ENCODE assay signal across 8 mouse cellular contexts in the genomic region with DNA sequence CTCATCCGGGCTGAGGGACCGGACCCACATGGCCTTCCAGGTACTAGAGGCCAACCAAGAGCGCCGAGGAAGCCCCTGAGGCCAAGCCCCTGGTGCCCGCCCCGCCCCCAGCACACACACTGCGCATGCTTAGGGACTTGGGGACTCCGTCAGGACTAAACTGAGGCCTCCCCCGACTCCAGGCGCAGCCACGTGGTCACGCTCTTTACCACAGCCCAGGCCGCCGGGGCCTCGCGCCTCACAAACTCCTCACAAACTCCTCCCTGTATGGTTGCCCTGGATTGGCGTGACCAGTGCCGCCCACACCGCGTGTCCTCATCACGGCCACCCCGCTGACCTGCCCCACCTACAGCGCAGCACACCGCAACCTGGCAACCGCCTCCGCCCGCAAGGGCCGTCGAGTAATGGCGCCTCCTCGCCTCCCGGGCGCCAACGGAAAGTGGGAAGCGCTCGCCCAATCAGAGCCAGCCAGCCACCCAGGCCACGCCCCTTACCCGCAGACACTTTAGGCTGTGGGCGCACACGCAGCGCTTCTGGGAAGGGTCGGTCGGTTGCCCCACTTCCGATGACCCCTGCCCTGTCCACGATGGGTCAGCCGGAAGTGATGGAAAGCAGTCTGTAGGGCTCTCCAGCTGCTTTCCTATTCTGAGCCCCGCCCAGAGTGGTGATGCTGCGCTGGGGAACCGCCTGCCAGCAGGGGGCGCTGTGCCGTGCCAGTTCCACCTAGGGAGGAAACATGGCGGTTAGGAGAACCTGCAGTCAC. TPM values are rescaled to one million over a fixed set of nuclear protein-coding genes. Genes with fewer than 3 reads are reported as not detected.
DNase-seq lines count a peak whose midpoint lies in the region; ATAC-seq and TF ChIP-seq lines count a peak whose summit lies in the region.
"Had no signal": no experiment of that assay in that cellular context is flagged by ENCODE, and none has a peak within 500 bp of the region (broad histone marks: within the 10 kb centered on the region; RNA-seq: fewer than 3 reads in every experiment).

Sycp2 (minus strand) TSS at position 633 of the 763 bp plus-strand sequence.

- H3K4me1 ChIP-seq in cortical plate, adult 2 months (ENCODE audit: control insufficient read depth, insufficient read depth, low read length), result peaks cover 2% of the 10 kb centered on the region
- peaks cover 7% of the 10 kb centered on the region; the same call in 1 of the 2 replicates for H3K4me1 ChIP-seq in limb, embryonic 12.5 days (replicated peaks)
- H3K4me1 ChIP-seq in neural tube, embryonic 15.5 days, result no peaks in the 10 kb centered on the region

- no peak within 1 kb of the TSS for H3K27ac ChIP-seq in layer of hippocampus, adult 2 months
- no peak within 1 kb of the TSS for H3K27ac ChIP-seq in cortical plate, adult 2 months (ENCODE audit: insufficient read depth, low read length)
- H3K27ac ChIP-seq in limb, embryonic 12.5 days, result no peak within 1 kb of the TSS
- no peak within 1 kb of the TSS for H3K27ac ChIP-seq in neural tube, embryonic 15.5 days (replicated peaks)

- no peak within 1 kb of the TSS for H3K4me3 ChIP-seq in layer of hippocampus, adult 2 months
- no peak within 1 kb of the TSS for H3K4me3 ChIP-seq in cortical plate, adult 2 months (ENCODE audit: insufficient read depth, low read length)
- H3K4me3 ChIP-seq in limb, embryonic 12.5 days (replicated peaks), result no peak within 1 kb of the TSS
- no peak within 1 kb of the TSS for H3K4me3 ChIP-seq in neural tube, embryonic 15.5 days (replicated peaks)

- no peak within 1 kb of the TSS for H3K9ac ChIP-seq in limb, embryonic 12.5 days (replicated peaks)
- H3K9ac ChIP-seq in neural tube, embryonic 15.5 days (replicated peaks), result no peak within 1 kb of the TSS

- ATAC-seq in limb, embryonic 12.5 days (ENCODE audit: insufficient number of reproducible peaks, insufficient read depth, low FRiP score, low TSS enrichment, low read depth), result peak; percentile 68; the same call in 1 of the 2 replicates
- ATAC-seq in neural tube, embryonic 15.5 days (ENCODE audit: low FRiP score), result peak; percentile 41; the same call in 1 of the 2 replicates

- H3K27me3 ChIP-seq in limb, embryonic 12.5 days, result peaks cover 10% of the 10 kb centered on the region
- H3K27me3 ChIP-seq in neural tube, embryonic 15.5 days (replicated peaks), result no peaks in the 10 kb centered on the region

- H3K9me3 ChIP-seq in limb, embryonic 12.5 days, result peaks cover 9% of the 10 kb centered on the region; the same call in 1 of the 2 replicates
- no peaks in the 10 kb centered on the region for H3K9me3 ChIP-seq in neural tube, embryonic 15.5 days (replicated peaks)

- no peaks in the 10 kb centered on the region for H3K36me3 ChIP-seq in limb, embryonic 12.5 days
- no peaks in the 10 kb centered on the region for H3K36me3 ChIP-seq in neural tube, embryonic 15.5 days

- TF ChIP-seq POLR2A in cortical plate, adult 2 months (IDR thresholded peaks at IDR 0.05; ENCODE audit: extremely low read depth, insufficient read depth, low read length), result no peak

- H3K4me2 ChIP-seq in limb, embryonic 12.5 days, result no peak within 1 kb of the TSS
- no peak within 1 kb of the TSS for H3K4me2 ChIP-seq in neural tube, embryonic 15.5 days

- 81% methylated on average over 52 of the region's 52 CpGs for WGBS in limb, embryonic 12.5 days
- 87% methylated on average over 52 of the region's 52 CpGs for WGBS in neural tube, embryonic 15.5 days

- peak; percentile 68 for TF ChIP-seq CTCF in layer of hippocampus, adult 2 months (conservative IDR thresholded peaks at IDR 0.05)
- TF ChIP-seq CTCF in cortical plate, adult 2 months (IDR thresholded peaks at IDR 0.05; ENCODE audit: extremely low read depth, insufficient read depth, low read length), result 0 out of 2 replicates have a peak, but pooled peaks have one; percentile 1

- DNase-seq in layer of hippocampus, adult 2 months (ENCODE audit: low spot score in 2 of 2), result no peak
- DNase-seq in layer of hippocampus, adult 8-10 months (ENCODE audit: low spot score in 2 of 2), result no peak
- no peak for DNase-seq in embryo, embryonic 11 days
- DNase-seq in cerebellum, postnatal 14 days, result no peak
- DNase-seq: adrenal gland, postnatal 14 days had no signal

RNA-seq across cellular contexts. Expression of gene Sycp2, which starts in this region (rescaled TPM):
- 1 to 10 TPM in 1 of 2 experiments, under 1 TPM in 1; 0.98 to 1.0 TPM for total RNA-seq in layer of hippocampus, adult 2 months (2021)
- total RNA-seq in layer of hippocampus, adult 8-10 months (2022), result 1 to 10 TPM in 3 of 4 experiments, under 1 TPM in 1; 0.55 to 1.8 (median 1.3) TPM
- 0.83 and 0.90 TPM in 2 replicates for polyA plus RNA-seq in cortical plate, adult 2 months (2012; rRNA removed)
- 0.05 and 0.08 TPM in 2 replicates for polyA plus RNA-seq in limb, embryonic 12.5 days (2016; fragmentation: Nextera tagmentation; extraction: Ambion mirVana)
- polyA plus RNA-seq in neural tube, embryonic 15.5 days (2015; fragmentation: Nextera tagmentation; extraction: Ambion mirVana), result 0.32 TPM in 2 replicates
- total RNA-seq: adrenal gland, postnatal 14 days had no signal

Comparison
In these comparisons a context has a peak if more than half of its experiments do, and no peak if none do; other contexts are left out.
1. Peak in ATAC-seq in limb, embryonic 12.5 days; RNA of the gene not detected or under 1 TPM.
2. Peak in ATAC-seq in neural tube, embryonic 15.5 days; RNA of the gene not detected or under 1 TPM.